Mouse (Mus musculus) frontal cortex, postnatal 10 days (tissue): Measurements from ENCODE around the gene Plch2.

ENCODE experiments used
- DNase-seq, 2 experiments: peaks; one replicate each; pipeline ENCODE4 v3.0.0; 2022; ENCODE audit warnings: low spot score in 2 of 2, mixed read lengths in 1 of 2

The Plch2 gene

GRCm38 (mm10) chr4:155022228-155022855, 34.2 kb downstream of the Plch2 start:
- no peak for DNase-seq

GRCm38 (mm10) chr4:155020813-155021212, 35.8 kb downstream of the Plch2 start:
- no peak for DNase-seq

- no peak for DNase-seq
Measured at GRCm38 (mm10) chr4:155020141-155020540, 36.4 kb downstream of the Plch2 start.

GRCm38 (mm10) chr4:155019336-155019847, 37.2 kb downstream of the Plch2 start:
- DNase-seq, result no peak

- DNase-seq, result no peak
Measured at GRCm38 (mm10) chr4:155018601-155019335, 37.8 kb downstream of the Plch2 start.

GRCm38 (mm10) chr4:155018066-155018465, 38.5 kb downstream of the Plch2 start:
- DNase-seq, result no peak

- no peak for DNase-seq
Measured at GRCm38 (mm10) chr4:155017253-155017878, 39.2 kb downstream of the Plch2 start.

- no peak for DNase-seq
Measured at GRCm38 (mm10) chr4:155016807-155017206, 39.8 kb downstream of the Plch2 start.

- DNase-seq, result no peak
Measured at GRCm38 (mm10) chr4:155015550-155015949, 41.0 kb downstream of the Plch2 start.

GRCm38 (mm10) chr4:155014791-155015190, 41.8 kb downstream of the Plch2 start:
- DNase-seq, result peak; percentile 41 to 65

- no peak for DNase-seq
Measured at GRCm38 (mm10) chr4:155014244-155014643, 42.3 kb downstream of the Plch2 start.

GRCm38 (mm10) chr4:155012788-155013187, 43.8 kb downstream of the Plch2 start:
- DNase-seq, result peak in 1 of 2 experiments; percentile 53

GRCm38 (mm10) chr4:155012115-155012514, 44.5 kb downstream of the Plch2 start:
- no peak for DNase-seq

- DNase-seq, result no peak
Measured at GRCm38 (mm10) chr4:155011312-155012025, 45.1 kb downstream of the Plch2 start.

- DNase-seq, result peak; percentile 37 to 57
Measured at GRCm38 (mm10) chr4:155010870-155011269, 45.7 kb downstream of the Plch2 start.

- no peak for DNase-seq
Measured at GRCm38 (mm10) chr4:155009216-155009615, 47.4 kb downstream of the Plch2 start.

GRCm38 (mm10) chr4:155008075-155008474, 48.5 kb downstream of the Plch2 start:
- DNase-seq, result no peak

- DNase-seq, result no peak
Measured at GRCm38 (mm10) chr4:155007641-155008040, 48.9 kb downstream of the Plch2 start.

- DNase-seq, result no peak
Measured at GRCm38 (mm10) chr4:155006296-155006695, 50.3 kb downstream of the Plch2 start.

- peak in 1 of 2 experiments; percentile 55 for DNase-seq
Measured at GRCm38 (mm10) chr4:155005278-155005677, 51.3 kb downstream of the Plch2 start.

GRCm38 (mm10) chr4:154999379-154999778, 57.2 kb downstream of the Plch2 start:
- DNase-seq, result no peak
